Mouse (Mus musculus): ENCODE measurements around the gene Kif6.

DNA sequence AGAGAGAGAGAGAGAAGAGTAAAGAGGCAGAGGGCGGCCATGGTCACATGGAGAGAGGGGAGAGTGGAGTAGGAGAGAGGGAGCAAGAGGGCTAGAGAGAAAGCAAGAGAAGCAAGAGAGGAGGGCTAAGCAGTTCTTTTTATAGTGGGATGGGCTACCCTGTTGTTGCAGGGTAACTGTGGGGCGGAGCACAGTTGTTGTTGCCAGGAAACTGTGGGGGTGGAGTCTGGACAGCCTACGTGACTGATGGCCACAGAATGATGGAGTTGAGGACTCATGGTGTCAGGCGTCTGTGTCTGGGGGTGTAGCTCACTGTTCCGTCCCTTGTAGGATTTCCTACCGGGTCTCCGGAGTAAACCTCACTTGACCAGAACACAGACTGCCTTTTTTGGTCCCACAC lies 324.2 kb downstream of the Kif6 start:
- TF ChIP-seq POLR2A (IDR thresholded peaks at IDR 0.05; ENCODE audit: insufficient read depth, low read depth, low read length) (no peak), CTCF (IDR thresholded peaks at IDR 0.05; ENCODE audit: insufficient read depth, low read depth, low read length) (no peak)
